Mouse (Mus musculus) liver, embryonic 13.5 days (tissue): ENCODE results near the gene Fam184b. TPM values are rescaled to one million over a fixed set of nuclear protein-coding genes. Genes with fewer than 3 reads are reported as not detected.
"Not testable (repeated sequence)": the region's sequence is repeated elsewhere in the genome, so short reads cannot be mapped to it uniquely, and the experiment has no call there.

ENCODE experiments used
- ATAC-seq: fragments of 200-750 bp; cut with Nextera tagmentation; 2 replicates; pipeline ENCODE4 v1.8.0; 2017; ENCODE audit warnings: low read depth, mild to moderate bottlenecking, moderate number of reproducible peaks, moderate library complexity
- DNase-seq: peaks from one replicate; pipeline ENCODE4 v3.0.0; 2022
- H3K27ac ChIP-seq: fragments of 300-500 bp; sonication (generic); 2 replicates; pipeline ENCODE4 v1.5.1; 2015; ENCODE audit warnings: moderate library complexity, mild to moderate bottlenecking, inconsistent platforms
- H3K27me3 ChIP-seq: fragments of 300-500 bp; sonication (generic); 2 replicates; pipeline ENCODE4 v1.6.1; 2015; ENCODE audit warnings: mild to moderate bottlenecking, inconsistent platforms
- H3K36me3 ChIP-seq: fragments of 300-500 bp; sonication (generic); 2 replicates; pipeline ENCODE4 v1.6.1; 2015; ENCODE audit warnings: mild to moderate bottlenecking, inconsistent platforms
- H3K4me1 ChIP-seq: fragments of 300-500 bp; sonication (generic); replicated peaks from 2 replicates; pipeline ENCODE4 v1.6.1; 2015; ENCODE audit warnings: inconsistent platforms
- H3K4me2 ChIP-seq: fragments of 300-500 bp; sonication (generic); 2 replicates; pipeline ENCODE4 v1.6.1; 2015; ENCODE audit warnings: inconsistent platforms, mild to moderate bottlenecking, moderate library complexity
- H3K4me3 ChIP-seq: fragments of 300-500 bp; sonication (generic); replicated peaks from 2 replicates; pipeline ENCODE4 v1.5.1; 2015; ENCODE audit warnings: mild to moderate bottlenecking, inconsistent platforms
- H3K9ac ChIP-seq: fragments of 300-500 bp; sonication (generic); 2 replicates; pipeline ENCODE4 v1.6.1; 2015; ENCODE audit warnings: mild to moderate bottlenecking, inconsistent platforms
- H3K9me3 ChIP-seq: fragments of 300-500 bp; sonication (generic); replicated peaks from 2 replicates; pipeline ENCODE4 v1.6.1; 2016; ENCODE audit warnings: inconsistent platforms
- WGBS: fragments of 180-500 bp; shearing (Covaris S2); methylation state at CpG from one replicate; pipeline ENCODE4 v1.1.7; 2015; ENCODE audit not compliant: insufficient replicate concordance; 5-methylcytosine and 5-hydroxymethylcytosine counted together
- polyA plus RNA-seq: library from polyadenylated mRNA; unstranded; fragments of >200 nt; fragmentation: Nextera tagmentation; extraction: Ambion mirVana; gene quantifications from 2 replicates; pipeline ENCODE4 v1.2.1, GENCODE M21; 2015

The Fam184b gene
- polyA plus RNA-seq, 1 experiment from 2014 or later = 0.10 TPM

- ATAC-seq (peak; percentile 43), DNase-seq (no peak)
- WGBS = under 1% methylated on average over 27 of the region's 27 CpGs
- Histone ChIP-seq H3K9me3 (no peaks in the 10 kb centered on the region), H3K9ac (peak overlapping the region; percentile 87), H3K4me1 (peaks cover 21% of the 10 kb centered on the region), H3K4me3 (peak overlapping the region; percentile 73), H3K27me3 (no peaks in the 10 kb centered on the region), H3K36me3 (peaks cover 11% of the 10 kb centered on the region), H3K27ac (peak overlapping the region; percentile 89), H3K4me2 (peak overlapping the region; percentile 89)
These were observed 29.8 kb upstream of the Fam184b start for GRCm38 (mm10) chr5:45669234-45669597.

- peak overlapping the region; percentile 89 for H3K27ac ChIP-seq
- peaks cover 21% of the 10 kb centered on the region for H3K4me1 ChIP-seq
- 0% methylated on average over 3 of the region's 3 CpGs for WGBS
- peak overlapping the region; percentile 87 for H3K9ac ChIP-seq
- no peaks in the 10 kb centered on the region for H3K9me3 ChIP-seq
- no peaks in the 10 kb centered on the region for H3K27me3 ChIP-seq
- H3K4me3 ChIP-seq = peak overlapping the region; percentile 73
- ATAC-seq = no peak
- DNase-seq = peak; percentile 22
- H3K4me2 ChIP-seq = peak overlapping the region; percentile 89
- peaks cover 11% of the 10 kb centered on the region for H3K36me3 ChIP-seq
These were observed 29.4 kb upstream of the Fam184b start for GRCm38 (mm10) chr5:45668831-45669230.

GRCm38 (mm10) chr5:45668324-45668723 is 28.9 kb upstream of the Fam184b start:
- Histone ChIP-seq H3K27ac (no peak overlapping the region), H3K36me3 (peaks cover 11% of the 10 kb centered on the region), H3K4me2 (peak overlapping the region; percentile 89), H3K4me3 (peak overlapping the region; percentile 73), H3K27me3 (no peaks in the 10 kb centered on the region), H3K9ac (peak overlapping the region; percentile 87; the same call in 1 of the 2 replicates), H3K4me1 (peaks cover 21% of the 10 kb centered on the region), H3K9me3 (no peaks in the 10 kb centered on the region)
- ATAC-seq = no peak
- no peak for DNase-seq
- 23% methylated on average over 3 of the region's 3 CpGs for WGBS

- not testable (repeated sequence) for H3K9ac ChIP-seq, H3K4me3 ChIP-seq, DNase-seq, ATAC-seq, H3K27me3 ChIP-seq, H3K9me3 ChIP-seq, H3K4me1 ChIP-seq, H3K36me3 ChIP-seq, H3K27ac ChIP-seq, H3K4me2 ChIP-seq
- WGBS = 82% methylated on average over 13 of the region's 13 CpGs
These were observed 19.0 kb upstream of the Fam184b start for GRCm38 (mm10) chr5:45658406-45658805.

- no peaks in the 10 kb centered on the region for H3K9me3 ChIP-seq
- no peak overlapping the region for H3K4me2 ChIP-seq
- H3K4me3 ChIP-seq = no peak overlapping the region
- no peaks in the 10 kb centered on the region for H3K27me3 ChIP-seq
- H3K27ac ChIP-seq = no peak overlapping the region
- DNase-seq = no peak
- no peaks in the 10 kb centered on the region for H3K36me3 ChIP-seq
- WGBS = 66% methylated on average over 2 of the region's 2 CpGs
- no peaks in the 10 kb centered on the region for H3K4me1 ChIP-seq
- no peak for ATAC-seq
- H3K9ac ChIP-seq = no peak overlapping the region
These were observed 11.8 kb upstream of the Fam184b start for GRCm38 (mm10) chr5:45651026-45651703.

GRCm38 (mm10) chr5:45639715-45640092 is 290 bp upstream of the Fam184b start:
- no peak for ATAC-seq
- WGBS = 2% methylated on average over 8 of the region's 8 CpGs

GRCm38 (mm10) chr5:45638378-45638777 is 1.0 kb downstream of the Fam184b start:
- Histone ChIP-seq H3K4me3 (no peak overlapping the region), H3K27ac (no peak overlapping the region), H3K4me2 (no peak overlapping the region), H3K9me3 (no peaks in the 10 kb centered on the region), H3K4me1 (0 out of 2 replicates have a peak, but pooled peaks cover 3% of the 10 kb centered on the region), H3K27me3 (peaks cover 27% of the 10 kb centered on the region), H3K9ac (no peak overlapping the region), H3K36me3 (no peaks in the 10 kb centered on the region)
- no peak for ATAC-seq
- 51% methylated on average over 3 of the region's 3 CpGs for WGBS
- no peak for DNase-seq

More at GRCm38 (mm10) chr5:45639715-45640092, 290 bp upstream of the Fam184b start:
- Histone ChIP-seq H3K4me2 (peak overlapping the region; percentile 69), H3K4me1 (0 out of 2 replicates have a peak, but pooled peaks cover 3% of the 10 kb centered on the region), H3K27me3 (peaks cover 27% of the 10 kb centered on the region), H3K4me3 (peak overlapping the region; percentile 54), H3K9me3 (no peaks in the 10 kb centered on the region), H3K36me3 (no peaks in the 10 kb centered on the region), H3K9ac (no peak overlapping the region), H3K27ac (no peak overlapping the region)
- no peak for DNase-seq

- no peaks in the 10 kb centered on the region for H3K9me3 ChIP-seq
- H3K36me3 ChIP-seq = no peaks in the 10 kb centered on the region
- H3K4me1 ChIP-seq = no peaks in the 10 kb centered on the region
- no peak overlapping the region for H3K27ac ChIP-seq
- H3K27me3 ChIP-seq = no peaks in the 10 kb centered on the region
- H3K4me3 ChIP-seq = no peak overlapping the region
- DNase-seq (no peak), ATAC-seq (no peak)
- H3K4me2 ChIP-seq = no peak overlapping the region
- no peak overlapping the region for H3K9ac ChIP-seq
These were observed 9.9 kb downstream of the Fam184b start for GRCm38 (mm10) chr5:45629470-45629869.

GRCm38 (mm10) chr5:45627771-45628170 is 11.6 kb downstream of the Fam184b start:
- Histone ChIP-seq H3K9me3 (no peaks in the 10 kb centered on the region), H3K9ac (no peak overlapping the region), H3K4me2 (no peak overlapping the region), H3K27ac (no peak overlapping the region), H3K27me3 (no peaks in the 10 kb centered on the region), H3K4me3 (no peak overlapping the region), H3K36me3 (no peaks in the 10 kb centered on the region), H3K4me1 (no peaks in the 10 kb centered on the region)
- 66% methylated on average over 1 of the region's 1 CpGs for WGBS
- no peak for DNase-seq
- ATAC-seq = no peak

- no peak for ATAC-seq
- DNase-seq = no peak
- Histone ChIP-seq H3K9ac (no peak overlapping the region), H3K36me3 (no peaks in the 10 kb centered on the region), H3K27ac (no peak overlapping the region), H3K4me1 (no peaks in the 10 kb centered on the region), H3K9me3 (0 out of 2 replicates have a peak, but pooled peaks cover 2% of the 10 kb centered on the region), H3K27me3 (no peaks in the 10 kb centered on the region), H3K4me3 (no peak overlapping the region), H3K4me2 (no peak overlapping the region)
- WGBS = 32% methylated on average over 3 of the region's 3 CpGs
These were observed 17.9 kb downstream of the Fam184b start for GRCm38 (mm10) chr5:45621511-45621910.

- Histone ChIP-seq H3K27me3 (no peaks in the 10 kb centered on the region), H3K27ac (no peak overlapping the region), H3K4me3 (no peak overlapping the region), H3K4me2 (no peak overlapping the region), H3K36me3 (no peaks in the 10 kb centered on the region), H3K9me3 (no peaks in the 10 kb centered on the region), H3K4me1 (no peaks in the 10 kb centered on the region), H3K9ac (no peak overlapping the region)
- ATAC-seq = no peak
- DNase-seq = no peak
- 69% methylated on average over 4 of the region's 4 CpGs for WGBS
These were observed 40.4 kb downstream of the Fam184b start for GRCm38 (mm10) chr5:45599056-45599455.

- ATAC-seq = no peak
- Histone ChIP-seq H3K4me2 (no peak overlapping the region), H3K27me3 (no peaks in the 10 kb centered on the region), H3K9me3 (no peaks in the 10 kb centered on the region), H3K27ac (no peak overlapping the region), H3K4me1 (no peaks in the 10 kb centered on the region), H3K36me3 (no peaks in the 10 kb centered on the region), H3K9ac (no peak overlapping the region), H3K4me3 (no peak overlapping the region)
- DNase-seq = no peak
- WGBS = 59% methylated on average over 3 of the region's 3 CpGs
These were observed 43.9 kb downstream of the Fam184b start for GRCm38 (mm10) chr5:45595363-45596039.
